Mouse (Mus musculus): ENCODE data around the gene Dnase2a. TPM values are rescaled to one million over a fixed set of nuclear protein-coding genes. Genes with fewer than 3 reads are reported as not detected.

Dnase2a gene
- total RNA-seq (2022) = 10 to 100 TPM in 2 of 4 experiments, 1 to 10 TPM in 2; 4.4 to 18.9 (median 9.2) TPM

GRCm38 (mm10) chr8:84908421-84909161 lies at the start of gene Dnase2a:
Dnase2a (plus strand) TSS chr8:84908560.
- peak; percentile 79 to 87 for DNase-seq (ENCODE audit: low spot score in 2 of 2)

GRCm38 (mm10) chr8:84871376-84872308 lies 36.7 kb upstream of the Dnase2a start, which contains the start of gene Syce2:
Syce2 (plus strand) TSS chr8:84872111.
- DNase-seq (ENCODE audit: low spot score in 2 of 2) = no peak

GRCm38 (mm10) chr8:84872309-84872965 lies 35.9 kb upstream of the Dnase2a start:
- DNase-seq (ENCODE audit: low spot score in 2 of 2) = no peak

GRCm38 (mm10) chr8:84873016-84873415 lies 35.3 kb upstream of the Dnase2a start:
- no peak for DNase-seq (ENCODE audit: low spot score in 2 of 2)

- no peak for DNase-seq (ENCODE audit: low spot score in 2 of 2)
Measured at GRCm38 (mm10) chr8:84874339-84874738, 34.0 kb upstream of the Dnase2a start.

- DNase-seq (ENCODE audit: low spot score in 2 of 2) = no peak
Measured at GRCm38 (mm10) chr8:84877297-84878035, 30.9 kb upstream of the Dnase2a start.

GRCm38 (mm10) chr8:84878915-84879314 lies 29.4 kb upstream of the Dnase2a start:
- no peak for DNase-seq (ENCODE audit: low spot score in 2 of 2)

- DNase-seq (ENCODE audit: low spot score in 2 of 2) = no peak
Measured at GRCm38 (mm10) chr8:84884728-84885127, 23.6 kb upstream of the Dnase2a start.

GRCm38 (mm10) chr8:84888280-84888679 lies 20.1 kb upstream of the Dnase2a start:
- DNase-seq (ENCODE audit: low spot score in 2 of 2) = no peak

GRCm38 (mm10) chr8:84889141-84889540 lies 19.2 kb upstream of the Dnase2a start:
- DNase-seq (ENCODE audit: low spot score in 2 of 2) = no peak

GRCm38 (mm10) chr8:84892993-84893708 lies 15.2 kb upstream of the Dnase2a start:
- DNase-seq (ENCODE audit: low spot score in 2 of 2) = no peak

GRCm38 (mm10) chr8:84893709-84894134 lies 14.6 kb upstream of the Dnase2a start, which contains the start of gene Gcdh:
Gcdh (minus strand) TSS chr8:84893921.
- peak; percentile 92 to 93 for DNase-seq (ENCODE audit: low spot score in 2 of 2)

GRCm38 (mm10) chr8:84895963-84896362 lies 12.4 kb upstream of the Dnase2a start:
- DNase-seq (ENCODE audit: low spot score in 2 of 2) = no peak

GRCm38 (mm10) chr8:84901071-84901470 lies 7.3 kb upstream of the Dnase2a start:
- DNase-seq (ENCODE audit: low spot score in 2 of 2) = no peak

- no peak for DNase-seq (ENCODE audit: low spot score in 2 of 2)
Measured at GRCm38 (mm10) chr8:84901752-84902151, 6.6 kb upstream of the Dnase2a start, which contains the start of gene Klf1. Klf1 (plus strand) TSS chr8:84901928.

GRCm38 (mm10) chr8:84902367-84902919 lies 5.9 kb upstream of the Dnase2a start:
- DNase-seq (ENCODE audit: low spot score in 2 of 2) = no peak

GRCm38 (mm10) chr8:84902920-84903661 lies 5.3 kb upstream of the Dnase2a start:
- DNase-seq (ENCODE audit: low spot score in 2 of 2) = peak; percentile 80 to 94

GRCm38 (mm10) chr8:84904351-84904750 lies 4.0 kb upstream of the Dnase2a start:
- no peak for DNase-seq (ENCODE audit: low spot score in 2 of 2)

- no peak for DNase-seq (ENCODE audit: low spot score in 2 of 2)
Measured at GRCm38 (mm10) chr8:84907037-84907436, 1.3 kb upstream of the Dnase2a start.

Data from layer of hippocampus, adult 8-10 months (tissue).